In genomic region chr16:45390286-45390956, GRCm38 (mm10) we compare ENCODE assay signal across 15 mouse cellular contexts.
"Had no signal": no experiment of that assay in that cellular context is flagged by ENCODE, and none has a peak within 500 bp of the region (broad histone marks: within the 10 kb centered on the region; RNA-seq: fewer than 3 reads in every experiment).

No protein-coding gene starts in this region.

- H3K4me1 ChIP-seq: limb, embryonic 10.5 days; limb, embryonic 13.5 days; liver, embryonic 12.5 days; liver, embryonic 15.5 days; lung, embryonic 15.5 days had no signal

- H3K4me2 ChIP-seq: limb, embryonic 13.5 days; liver, embryonic 12.5 days; liver, embryonic 15.5 days; lung, embryonic 15.5 days had no signal

- DNase-seq: kidney, adult 8-10 months; kidney, postnatal 14 days; kidney, postnatal 4 days; liver; lung, adult 18-20 months; midbrain, embryonic 14.5 days; right cerebral cortex, postnatal 14 days; right cerebral cortex, postnatal 4 days; thymus, postnatal 36 days had no signal

- H3K27ac ChIP-seq: limb, embryonic 10.5 days; limb, embryonic 13.5 days; liver, embryonic 12.5 days; liver, embryonic 15.5 days; lung, embryonic 15.5 days; macrophage had no signal

- H3K9ac ChIP-seq: limb, embryonic 13.5 days; liver, embryonic 12.5 days; liver, embryonic 15.5 days; lung, embryonic 15.5 days had no signal

- H3K9me3 ChIP-seq: limb, embryonic 10.5 days; limb, embryonic 13.5 days; liver, embryonic 12.5 days; liver, embryonic 15.5 days; lung, embryonic 15.5 days had no signal

- H3K4me3 ChIP-seq: limb, embryonic 10.5 days; limb, embryonic 13.5 days; liver, embryonic 12.5 days; liver, embryonic 15.5 days; lung, embryonic 15.5 days had no signal

- ATAC-seq: liver, embryonic 12.5 days had no signal

- H3K36me3 ChIP-seq: limb, embryonic 10.5 days; limb, embryonic 13.5 days; liver, embryonic 12.5 days; liver, embryonic 15.5 days; lung, embryonic 15.5 days had no signal

- H3K27me3 ChIP-seq: limb, embryonic 13.5 days; liver, embryonic 12.5 days; liver, embryonic 15.5 days; lung, embryonic 15.5 days had no signal
